Mouse (Mus musculus): ENCODE data around the gene Apob. TPM values are rescaled to one million over a fixed set of nuclear protein-coding genes. Genes with fewer than 3 reads are reported as not detected.

The Apob gene
- total and polyA plus RNA-seq, 3 experiments, result 0.01 TPM; not detected in 2

Other genes starting within 250 kb of the Apob start
- gene Ldah, start 230.5 kb downstream of the Apob start, total RNA-seq (2012; rRNA removed), result 18.2 and 23.3 TPM in 2 replicates
- 40.7 and 41.5 TPM in 2 replicates for gene Ldah, start 230.5 kb downstream of the Apob start, total RNA-seq (2014; rRNA removed)
- 31.0 and 34.5 TPM in 2 replicates for gene Ldah, start 230.5 kb downstream of the Apob start, polyA plus RNA-seq (2012; ENCODE audit: insufficient read length, low read depth)

Measured in CH12.LX (cell line).